Mouse (Mus musculus) embryonic facial prominence, embryonic 11.5 days (tissue): ENCODE results near the gene Strn3. TPM values are rescaled to one million over a fixed set of nuclear protein-coding genes. Genes with fewer than 3 reads are reported as not detected.

Experiments used
- ATAC-seq: fragments of 200-750 bp; cut with Nextera tagmentation; replicated peaks from 2 replicates; pipeline ENCODE4 v1.8.0; 2017; ENCODE audit warnings: low read depth; ENCODE audit not compliant: insufficient number of reproducible peaks, low FRiP score, low TSS enrichment
- DNase-seq: peaks from one replicate; pipeline ENCODE4 v3.0.0-alpha.2; 2015; ENCODE audit warnings: low spot score
- H3K27ac ChIP-seq: fragments of 300-500 bp; sonication (generic); replicated peaks from 2 replicates; pipeline ENCODE4 v1.5.1; 2014; ENCODE audit warnings: mild to moderate bottlenecking, low read depth, low read length, control low read depth
- H3K27me3 ChIP-seq: fragments of 300-500 bp; sonication (generic); 2 replicates; pipeline ENCODE4 v1.6.1; 2014; ENCODE audit warnings: mild to moderate bottlenecking, low read length, moderate library complexity, mixed read lengths; ENCODE audit not compliant: control insufficient read depth, insufficient read depth
- H3K36me3 ChIP-seq: fragments of 300-500 bp; sonication (generic); replicated peaks from 2 replicates; pipeline ENCODE4 v1.6.1; 2014; ENCODE audit warnings: low read depth, mild to moderate bottlenecking, low read length, moderate library complexity, mixed read lengths; ENCODE audit not compliant: control insufficient read depth, insufficient read depth
- H3K4me1 ChIP-seq: fragments of 300-500 bp; sonication (generic); 2 replicates; pipeline ENCODE4 v1.6.1; 2014; ENCODE audit warnings: low read length, mixed read lengths; ENCODE audit not compliant: control insufficient read depth, insufficient read depth
- H3K4me2 ChIP-seq: fragments of 300-500 bp; sonication (generic); 2 replicates; pipeline ENCODE4 v1.6.1; 2014; ENCODE audit warnings: low read depth, mild to moderate bottlenecking, control low read depth, low read length, moderate library complexity
- H3K4me3 ChIP-seq: fragments of 300-500 bp; sonication (generic); 2 replicates; pipeline ENCODE4 v1.5.1; 2014; ENCODE audit warnings: low read depth, low read length, control low read depth
- H3K9ac ChIP-seq: fragments of 300-500 bp; sonication (generic); replicated peaks from 2 replicates; pipeline ENCODE4 v1.6.1; 2014; ENCODE audit warnings: mild to moderate bottlenecking, control low read depth, low read length
- H3K9me3 ChIP-seq: fragments of 300-500 bp; sonication (generic); replicated peaks from 2 replicates; pipeline ENCODE4 v1.6.1; 2016; ENCODE audit warnings: mild to moderate bottlenecking, low read length, inconsistent platforms, mixed read lengths; ENCODE audit not compliant: control insufficient read depth
- WGBS: fragments of 180-500 bp; shearing (Covaris S2); extraction: QIAGEN DNeasy Blood & Tissue Kit; methylation state at CpG from one replicate; pipeline ENCODE4 v1.1.7; 2014; 5-methylcytosine and 5-hydroxymethylcytosine counted together
- polyA plus RNA-seq: library from polyadenylated mRNA; unstranded; fragments of >200 nt; fragmentation: Nextera tagmentation; extraction: Ambion mirVana; gene quantifications from 2 replicates; pipeline ENCODE4 v1.2.1, GENCODE M21; 2014

Gene Strn3
- polyA plus RNA-seq, 1 experiment from 2014 or later, result 60.3 TPM

- Histone ChIP-seq H3K27me3 (no peaks in the 10 kb centered on the region), H3K9ac (no peak overlapping the region), H3K4me1 (no peaks in the 10 kb centered on the region), H3K4me3 (no peak overlapping the region), H3K36me3 (no peaks in the 10 kb centered on the region), H3K27ac (no peak overlapping the region), H3K9me3 (no peaks in the 10 kb centered on the region), H3K4me2 (no peak overlapping the region)
- DNase-seq (no peak), ATAC-seq (no peak)
- 75% methylated on average over 7 of the region's 7 CpGs for WGBS
Observed at GRCm38 (mm10) chr12:51567225-51567624, 124.5 kb downstream of the Strn3 start.

- Histone ChIP-seq H3K9ac (no peak overlapping the region), H3K4me2 (no peak overlapping the region), H3K27ac (no peak overlapping the region), H3K4me1 (no peaks in the 10 kb centered on the region), H3K36me3 (no peaks in the 10 kb centered on the region), H3K4me3 (no peak overlapping the region), H3K9me3 (no peaks in the 10 kb centered on the region), H3K27me3 (no peaks in the 10 kb centered on the region)
- ATAC-seq (no peak), DNase-seq (no peak)
- WGBS, result 74% methylated on average over 9 of the region's 9 CpGs
Observed at GRCm38 (mm10) chr12:51561416-51561815, 130.3 kb downstream of the Strn3 start.

Other genes with a start within 250 kb of the Strn3 start
- gene Coch, start 98.6 kb downstream of the Strn3 start, polyA plus RNA-seq, result 2.5 and 2.6 TPM in 2 replicates
- 44.3 and 47.4 TPM in 2 replicates for gene Ap4s1, start 864 bp downstream of the Strn3 start, polyA plus RNA-seq
- gene Hectd1, start 137.6 kb upstream of the Strn3 start, polyA plus RNA-seq, result 33.7 and 36.9 TPM in 2 replicates